Mouse (Mus musculus) limb, embryonic 13.5 days (tissue): Measurements from ENCODE around the gene Zfp799. TPM values are rescaled to one million over a fixed set of nuclear protein-coding genes. Genes with fewer than 3 reads are reported as not detected.
A peak's percentile ranks its signal among the peaks of the same experiment; 100 is the strongest.

ENCODE experiments used
- ATAC-seq: fragments of 200-750 bp; cut with Nextera tagmentation; 2 replicates; pipeline ENCODE4 v1.8.0; 2017; ENCODE audit warnings: low read depth, moderate number of reproducible peaks, moderate TSS enrichment; ENCODE audit not compliant: low FRiP score
- H3K27ac ChIP-seq: fragments of 300-500 bp; sonication (generic); 2 replicates; pipeline ENCODE4 v1.5.1; 2015; ENCODE audit warnings: inconsistent platforms, mild to moderate bottlenecking, moderate library complexity
- H3K27me3 ChIP-seq: fragments of 300-500 bp; sonication (generic); 2 replicates; pipeline ENCODE4 v1.6.1; 2015; ENCODE audit warnings: mild to moderate bottlenecking, inconsistent platforms
- H3K36me3 ChIP-seq: fragments of 300-500 bp; sonication (generic); 2 replicates; pipeline ENCODE4 v1.6.1; 2015; ENCODE audit warnings: inconsistent platforms, mild to moderate bottlenecking, moderate library complexity
- H3K4me1 ChIP-seq: fragments of 300-500 bp; sonication (generic); 2 replicates; pipeline ENCODE4 v1.6.1; 2015; ENCODE audit warnings: inconsistent platforms
- H3K4me2 ChIP-seq: fragments of 300-500 bp; sonication (generic); replicated peaks from 2 replicates; pipeline ENCODE4 v1.6.1; 2015; ENCODE audit warnings: inconsistent platforms, mild to moderate bottlenecking, moderate library complexity
- H3K4me3 ChIP-seq: fragments of 300-500 bp; sonication (generic); 2 replicates; pipeline ENCODE4 v1.5.1; 2015; ENCODE audit warnings: moderate library complexity, mild to moderate bottlenecking, inconsistent platforms
- H3K9ac ChIP-seq: fragments of 300-500 bp; sonication (generic); 2 replicates; pipeline ENCODE4 v1.6.1; 2015; ENCODE audit warnings: mild to moderate bottlenecking, inconsistent platforms
- H3K9me3 ChIP-seq: fragments of 300-500 bp; sonication (generic); 2 replicates; pipeline ENCODE4 v1.6.1; 2016; ENCODE audit warnings: inconsistent platforms
- WGBS: fragments of 180-500 bp; shearing (Covaris S2); methylation state at CpG from one replicate; pipeline ENCODE4 v1.1.7; 2015; 5-methylcytosine and 5-hydroxymethylcytosine counted together
- polyA plus RNA-seq: library from polyadenylated mRNA; unstranded; fragments of >200 nt; fragmentation: Nextera tagmentation; extraction: Ambion mirVana; gene quantifications from 2 replicates; pipeline ENCODE4 v1.2.1, GENCODE M21; 2015

Zfp799 gene
- polyA plus RNA-seq, 1 experiment from 2014 or later = 22.0 TPM

DNA sequence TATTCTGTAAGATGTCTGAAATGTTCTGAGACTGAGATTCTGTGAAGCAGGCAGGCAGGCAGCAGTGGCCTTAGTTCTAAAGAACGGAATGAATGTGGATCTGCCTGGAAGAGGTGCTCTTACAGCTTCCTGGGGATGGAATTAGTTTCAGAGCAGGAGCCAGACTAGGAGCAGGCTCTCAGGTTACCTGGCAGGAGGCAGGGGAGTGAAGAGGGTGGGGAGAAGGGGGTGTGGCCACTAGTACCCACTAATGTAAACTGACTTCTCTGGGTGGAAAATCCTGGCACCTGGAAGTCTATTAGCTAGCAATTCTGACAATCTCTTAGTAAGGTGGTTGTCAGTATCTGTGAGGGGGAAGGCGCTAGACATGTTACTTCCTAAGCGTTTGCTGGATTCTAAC lies 44.4 kb downstream of the Zfp799 start:
- WGBS = 79% methylated on average over 3 of the region's 3 CpGs
- H3K36me3 ChIP-seq = peaks cover 27% of the 10 kb centered on the region
- H3K27me3 ChIP-seq = no peaks in the 10 kb centered on the region
- H3K9me3 ChIP-seq = 0 out of 2 replicates have a peak, but pooled peaks cover 4% of the 10 kb centered on the region
- no peak overlapping the region for H3K27ac ChIP-seq
- peaks cover 17% of the 10 kb centered on the region for H3K4me1 ChIP-seq
- H3K9ac ChIP-seq = no peak overlapping the region
- no peak overlapping the region for H3K4me3 ChIP-seq
- no peak for ATAC-seq
- H3K4me2 ChIP-seq = peak overlapping the region; percentile 14; the same call in 1 of the 2 replicates

DNA sequence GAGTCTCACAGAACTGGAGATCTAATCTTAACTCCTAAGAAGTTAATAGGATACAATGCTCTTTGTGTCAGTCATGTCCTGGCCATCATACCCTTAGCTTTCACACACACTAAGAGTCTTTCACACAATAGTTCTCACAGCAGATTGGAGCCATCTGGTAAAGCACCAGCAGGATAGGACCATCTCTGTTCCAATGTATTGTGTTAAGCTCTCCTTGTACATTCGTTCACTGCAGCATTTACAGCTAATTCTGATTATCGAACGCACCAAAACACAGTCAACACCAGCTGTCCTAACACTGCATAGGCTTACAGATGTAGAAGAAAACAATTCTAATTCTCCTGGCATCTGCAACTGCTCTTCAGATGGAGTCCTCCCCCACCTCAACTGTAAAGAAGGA lies 52.5 kb downstream of the Zfp799 start:
- Histone ChIP-seq H3K9me3 (no peaks in the 10 kb centered on the region), H3K36me3 (peaks cover 75% of the 10 kb centered on the region), H3K4me2 (no peak overlapping the region), H3K9ac (no peak overlapping the region), H3K4me3 (no peak overlapping the region), H3K27me3 (no peaks in the 10 kb centered on the region), H3K4me1 (no peaks in the 10 kb centered on the region), H3K27ac (no peak overlapping the region)
- 98% methylated on average over 3 of the region's 3 CpGs for WGBS
- ATAC-seq = no peak

DNA sequence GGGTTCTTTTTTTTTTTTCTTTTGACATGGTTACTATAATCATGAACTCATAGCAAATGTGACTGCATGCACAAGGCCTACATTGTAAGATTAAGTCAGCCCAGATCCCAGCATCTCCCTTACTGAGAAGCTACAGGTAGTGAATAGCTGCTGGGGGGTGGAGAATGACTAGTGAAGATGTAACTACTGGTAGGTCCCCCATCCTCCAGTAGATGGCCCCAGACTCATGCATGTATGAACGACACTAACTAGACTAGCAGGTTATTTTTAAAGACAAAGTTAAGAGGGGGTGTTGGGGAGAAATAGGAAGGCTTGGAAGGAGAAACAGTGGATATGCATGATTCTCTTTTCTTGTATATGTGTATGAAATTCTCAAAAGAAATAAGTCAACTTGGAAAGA lies 58.8 kb downstream of the Zfp799 start:
- peaks cover 96% of the 10 kb centered on the region for H3K36me3 ChIP-seq

GRCm38 (mm10) chr17:32766422-32766821 lies 63.6 kb downstream of the Zfp799 start:
- no peaks in the 10 kb centered on the region for H3K4me1 ChIP-seq

More for the DNA sequence above, 58.8 kb downstream of the Zfp799 start:
- Histone ChIP-seq H3K4me2 (no peak overlapping the region), H3K4me1 (no peaks in the 10 kb centered on the region), H3K27ac (no peak overlapping the region), H3K9me3 (peaks cover 8% of the 10 kb centered on the region; the same call in 1 of the 2 replicates), H3K27me3 (no peaks in the 10 kb centered on the region), H3K4me3 (no peak overlapping the region), H3K9ac (no peak overlapping the region)
- 84% methylated on average over 1 of the region's 1 CpGs for WGBS
- ATAC-seq = no peak

More at GRCm38 (mm10) chr17:32766422-32766821, 63.6 kb downstream of the Zfp799 start:
- Histone ChIP-seq H3K9me3 (peaks cover 19% of the 10 kb centered on the region; the same call in 1 of the 2 replicates), H3K4me2 (no peak overlapping the region), H3K4me3 (no peak overlapping the region), H3K36me3 (peaks cover 74% of the 10 kb centered on the region), H3K9ac (no peak overlapping the region), H3K27me3 (no peaks in the 10 kb centered on the region), H3K27ac (no peak overlapping the region)
- ATAC-seq = no peak
- WGBS = 99% methylated on average over 2 of the region's 2 CpGs

Other genes starting within 250 kb of the Zfp799 start
- gene Cyp4f37, start 209.0 kb downstream of the Zfp799 start, polyA plus RNA-seq = not detected in 2 replicates
- not detected in 2 replicates for gene Cyp4f40, start 171.4 kb downstream of the Zfp799 start, polyA plus RNA-seq
- 0.13 and 0.36 TPM in 2 replicates for gene Cyp4f15, start 144.6 kb downstream of the Zfp799 start, polyA plus RNA-seq
- 46.3 and 50.3 TPM in 2 replicates for gene Zfp871, start 42.0 kb downstream of the Zfp799 start, polyA plus RNA-seq
- gene Zfp811, start 20.3 kb downstream of the Zfp799 start, polyA plus RNA-seq = 5.3 and 5.8 TPM in 2 replicates
- 7.1 and 9.5 TPM in 2 replicates for gene Zfp870, start 61.4 kb upstream of the Zfp799 start, polyA plus RNA-seq
- not detected in 2 replicates for gene Cyp4f14, start 87.1 kb upstream of the Zfp799 start, polyA plus RNA-seq
- 9.3 and 9.9 TPM in 2 replicates for gene Cyp4f13, start 117.1 kb upstream of the Zfp799 start, polyA plus RNA-seq
- gene Zfp472, start 135.6 kb upstream of the Zfp799 start, polyA plus RNA-seq = 12.3 and 13.1 TPM in 2 replicates
- 14.9 and 17.6 TPM in 2 replicates for gene Zfp952, start 162.9 kb upstream of the Zfp799 start, polyA plus RNA-seq
- gene Zfp763, start 203.1 kb upstream of the Zfp799 start, polyA plus RNA-seq = 18.5 and 18.6 TPM in 2 replicates
- not detected in 2 replicates for gene 4921501E09Rik, start 237.8 kb upstream of the Zfp799 start, polyA plus RNA-seq